Mouse (Mus musculus) lung, adult 2 months (tissue): ENCODE results near the gene Mdm2.

Source experiments
- CTCF ChIP-seq: fragments of 200-500 bp; IDR thresholded peaks from 2 replicates; pipeline ENCODE4 v1.5.1; 2011; ENCODE audit warnings: mild to moderate bottlenecking, low read length, control low read depth; ENCODE audit not compliant: insufficient read depth
- POLR2A ChIP-seq: fragments of 200-500 bp; IDR thresholded peaks from 2 replicates; pipeline ENCODE4 v1.6.1; 2011; ENCODE audit warnings: low read depth, mild to moderate bottlenecking, control low read depth, low read length, borderline replicate concordance; ENCODE audit errors: extremely low read depth

DNA sequence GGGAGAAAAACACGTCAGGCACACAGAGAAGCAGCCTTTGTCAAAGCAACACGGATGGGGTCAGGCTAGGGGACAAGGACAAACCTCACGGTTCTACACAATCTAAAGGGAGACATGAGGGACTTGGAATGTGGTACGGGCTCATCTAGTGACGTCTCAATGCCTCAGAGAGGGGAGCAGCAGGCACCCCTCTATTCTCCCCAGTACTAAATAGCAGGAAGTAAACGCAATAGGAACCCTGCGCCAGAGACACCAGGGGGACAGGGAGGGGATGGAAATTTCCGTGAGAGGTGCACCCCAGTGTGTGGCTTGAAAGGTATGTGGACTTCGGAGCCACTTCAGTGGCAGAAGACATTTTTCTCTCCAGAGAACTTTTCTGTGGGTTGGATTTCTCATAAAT is 30.4 kb upstream of the Mdm2 start:
- TF ChIP-seq CTCF (no peak), POLR2A (no peak)
